Mouse (Mus musculus): Measurements from ENCODE around the gene Drd3. TPM values are rescaled to one million over a fixed set of nuclear protein-coding genes. Genes with fewer than 3 reads are reported as not detected.
A peak's percentile ranks its signal among the peaks of the same experiment; 100 is the strongest.

Gene Drd3
- polyA plus RNA-seq, 1 experiment from 2014 or later = not detected

- Histone ChIP-seq H3K4me3 (ENCODE audit: low read depth, low read length) (no peak overlapping the region), H3K4me1 (ENCODE audit: control insufficient read depth, insufficient read depth, low read length) (no peaks in the 10 kb centered on the region), H3K36me3 (ENCODE audit: control insufficient read depth, insufficient read depth, low read length) (no peaks in the 10 kb centered on the region), H3K4me2 (ENCODE audit: low read depth, severe bottlenecking) (no peak overlapping the region), H3K9me3 (ENCODE audit: control insufficient read depth, low read length) (no peaks in the 10 kb centered on the region), H3K27me3 (ENCODE audit: control insufficient read depth, insufficient read depth, low read length) (no peaks in the 10 kb centered on the region), H3K27ac (replicated peaks; ENCODE audit: low read depth, low read length) (no peak overlapping the region), H3K9ac (ENCODE audit: low read length) (no peak overlapping the region)
- 93% methylated on average over 1 of the region's 1 CpGs for WGBS
- ATAC-seq (ENCODE audit: insufficient number of reproducible peaks, low FRiP score, low TSS enrichment, low read depth) (no peak), DNase-seq (ENCODE audit: low spot score) (no peak)
These were observed 18.9 kb downstream of the Drd3 start for GRCm38 (mm10) chr16:43772766-43773165.

- 90% methylated on average over 4 of the region's 4 CpGs for WGBS
- H3K9ac ChIP-seq (ENCODE audit: low read length) = no peak overlapping the region
- no peaks in the 10 kb centered on the region for H3K9me3 ChIP-seq (ENCODE audit: control insufficient read depth, low read length)
- no peaks in the 10 kb centered on the region for H3K4me1 ChIP-seq (ENCODE audit: control insufficient read depth, insufficient read depth, low read length)
- H3K4me3 ChIP-seq (ENCODE audit: low read depth, low read length) = no peak overlapping the region
- DNase-seq (ENCODE audit: low spot score) = no peak
- H3K27me3 ChIP-seq (ENCODE audit: control insufficient read depth, insufficient read depth, low read length) = no peaks in the 10 kb centered on the region
- no peaks in the 10 kb centered on the region for H3K36me3 ChIP-seq (ENCODE audit: control insufficient read depth, insufficient read depth, low read length)
- H3K4me2 ChIP-seq (ENCODE audit: low read depth, severe bottlenecking) = no peak overlapping the region
- no peak overlapping the region for H3K27ac ChIP-seq (replicated peaks; ENCODE audit: low read depth, low read length)
- no peak for ATAC-seq (ENCODE audit: insufficient number of reproducible peaks, low FRiP score, low TSS enrichment, low read depth)
These were observed 19.7 kb downstream of the Drd3 start for GRCm38 (mm10) chr16:43773506-43773905.

GRCm38 (mm10) chr16:43776886-43777285 lies 23.1 kb downstream of the Drd3 start:
- no peak for DNase-seq (ENCODE audit: low spot score)
- Histone ChIP-seq H3K4me2 (ENCODE audit: low read depth, severe bottlenecking) (no peak overlapping the region), H3K4me3 (ENCODE audit: low read depth, low read length) (no peak overlapping the region), H3K9ac (ENCODE audit: low read length) (no peak overlapping the region), H3K27ac (replicated peaks; ENCODE audit: low read depth, low read length) (no peak overlapping the region), H3K9me3 (ENCODE audit: control insufficient read depth, low read length) (no peaks in the 10 kb centered on the region), H3K36me3 (ENCODE audit: control insufficient read depth, insufficient read depth, low read length) (no peaks in the 10 kb centered on the region), H3K4me1 (ENCODE audit: control insufficient read depth, insufficient read depth, low read length) (no peaks in the 10 kb centered on the region), H3K27me3 (ENCODE audit: control insufficient read depth, insufficient read depth, low read length) (no peaks in the 10 kb centered on the region)
- no peak for ATAC-seq (ENCODE audit: insufficient number of reproducible peaks, low FRiP score, low TSS enrichment, low read depth)
- 87% methylated on average over 3 of the region's 3 CpGs for WGBS

- Histone ChIP-seq H3K9me3 (ENCODE audit: control insufficient read depth, low read length) (no peaks in the 10 kb centered on the region), H3K9ac (ENCODE audit: low read length) (no peak overlapping the region), H3K27me3 (ENCODE audit: control insufficient read depth, insufficient read depth, low read length) (no peaks in the 10 kb centered on the region), H3K4me2 (ENCODE audit: low read depth, severe bottlenecking) (no peak overlapping the region), H3K36me3 (ENCODE audit: control insufficient read depth, insufficient read depth, low read length) (no peaks in the 10 kb centered on the region), H3K4me1 (ENCODE audit: control insufficient read depth, insufficient read depth, low read length) (peaks cover 7% of the 10 kb centered on the region), H3K27ac (replicated peaks; ENCODE audit: low read depth, low read length) (no peak overlapping the region), H3K4me3 (ENCODE audit: low read depth, low read length) (no peak overlapping the region)
- DNase-seq (ENCODE audit: low spot score) (no peak), ATAC-seq (ENCODE audit: insufficient number of reproducible peaks, low FRiP score, low TSS enrichment, low read depth) (no peak)
- WGBS = 45% methylated on average over 4 of the region's 4 CpGs
These were observed 45.7 kb downstream of the Drd3 start for GRCm38 (mm10) chr16:43799541-43799940.

- Histone ChIP-seq H3K27ac (replicated peaks; ENCODE audit: low read depth, low read length) (no peak overlapping the region), H3K9me3 (ENCODE audit: control insufficient read depth, low read length) (no peaks in the 10 kb centered on the region), H3K27me3 (ENCODE audit: control insufficient read depth, insufficient read depth, low read length) (no peaks in the 10 kb centered on the region), H3K4me1 (ENCODE audit: control insufficient read depth, insufficient read depth, low read length) (peaks cover 7% of the 10 kb centered on the region), H3K9ac (ENCODE audit: low read length) (no peak overlapping the region), H3K4me2 (ENCODE audit: low read depth, severe bottlenecking) (peak overlapping the region; percentile 7; the same call in 1 of the 2 replicates), H3K4me3 (ENCODE audit: low read depth, low read length) (no peak overlapping the region), H3K36me3 (ENCODE audit: control insufficient read depth, insufficient read depth, low read length) (no peaks in the 10 kb centered on the region)
- WGBS = 7% methylated on average over 13 of the region's 13 CpGs
- ATAC-seq (ENCODE audit: insufficient number of reproducible peaks, low FRiP score, low TSS enrichment, low read depth) (no peak), DNase-seq (ENCODE audit: low spot score) (peak; percentile 47)
These were observed 46.4 kb downstream of the Drd3 start for GRCm38 (mm10) chr16:43800119-43800721.

GRCm38 (mm10) chr16:43801137-43801536 lies 47.3 kb downstream of the Drd3 start:
- no peak for ATAC-seq (ENCODE audit: insufficient number of reproducible peaks, low FRiP score, low TSS enrichment, low read depth)

GRCm38 (mm10) chr16:43801791-43802307 lies 48.0 kb downstream of the Drd3 start:
- Histone ChIP-seq H3K27ac (replicated peaks; ENCODE audit: low read depth, low read length) (no peak overlapping the region), H3K4me2 (ENCODE audit: low read depth, severe bottlenecking) (peak overlapping the region; percentile 39; the same call in 1 of the 2 replicates), H3K4me3 (ENCODE audit: low read depth, low read length) (0 out of 2 replicates have a peak overlapping the region, but pooled peaks have one; percentile 7), H3K9ac (ENCODE audit: low read length) (0 out of 2 replicates have a peak overlapping the region, but pooled peaks have one; percentile 27), H3K9me3 (ENCODE audit: control insufficient read depth, low read length) (no peaks in the 10 kb centered on the region), H3K36me3 (ENCODE audit: control insufficient read depth, insufficient read depth, low read length) (no peaks in the 10 kb centered on the region), H3K4me1 (ENCODE audit: control insufficient read depth, insufficient read depth, low read length) (peaks cover 7% of the 10 kb centered on the region), H3K27me3 (ENCODE audit: control insufficient read depth, insufficient read depth, low read length) (no peaks in the 10 kb centered on the region)
- DNase-seq (ENCODE audit: low spot score) (peak; percentile 88), ATAC-seq (ENCODE audit: insufficient number of reproducible peaks, low FRiP score, low TSS enrichment, low read depth) (peak; percentile 69)
- 2% methylated on average over 18 of the region's 18 CpGs for WGBS

More at GRCm38 (mm10) chr16:43801137-43801536, 47.3 kb downstream of the Drd3 start:
- WGBS = 40% methylated on average over 3 of the region's 3 CpGs
- no peak for DNase-seq (ENCODE audit: low spot score)
- Histone ChIP-seq H3K9ac (ENCODE audit: low read length) (no peak overlapping the region), H3K9me3 (ENCODE audit: control insufficient read depth, low read length) (no peaks in the 10 kb centered on the region), H3K27me3 (ENCODE audit: control insufficient read depth, insufficient read depth, low read length) (no peaks in the 10 kb centered on the region), H3K27ac (replicated peaks; ENCODE audit: low read depth, low read length) (no peak overlapping the region), H3K4me2 (ENCODE audit: low read depth, severe bottlenecking) (no peak overlapping the region), H3K36me3 (ENCODE audit: control insufficient read depth, insufficient read depth, low read length) (no peaks in the 10 kb centered on the region), H3K4me3 (ENCODE audit: low read depth, low read length) (no peak overlapping the region), H3K4me1 (ENCODE audit: control insufficient read depth, insufficient read depth, low read length) (peaks cover 7% of the 10 kb centered on the region)

- Histone ChIP-seq H3K36me3 (ENCODE audit: control insufficient read depth, insufficient read depth, low read length) (no peaks in the 10 kb centered on the region), H3K27me3 (ENCODE audit: control insufficient read depth, insufficient read depth, low read length) (no peaks in the 10 kb centered on the region), H3K9me3 (ENCODE audit: control insufficient read depth, low read length) (no peaks in the 10 kb centered on the region), H3K9ac (ENCODE audit: low read length) (no peak overlapping the region), H3K4me3 (ENCODE audit: low read depth, low read length) (no peak overlapping the region), H3K27ac (replicated peaks; ENCODE audit: low read depth, low read length) (no peak overlapping the region), H3K4me2 (ENCODE audit: low read depth, severe bottlenecking) (no peak overlapping the region), H3K4me1 (ENCODE audit: control insufficient read depth, insufficient read depth, low read length) (peaks cover 7% of the 10 kb centered on the region)
- 41% methylated on average over 5 of the region's 5 CpGs for WGBS
- no peak for ATAC-seq (ENCODE audit: insufficient number of reproducible peaks, low FRiP score, low TSS enrichment, low read depth)
- no peak for DNase-seq (ENCODE audit: low spot score)
These were observed 48.6 kb downstream of the Drd3 start for GRCm38 (mm10) chr16:43802466-43802865.

Measured in limb, embryonic 11.5 days (tissue).